Mouse (Mus musculus) kidney, embryonic 16.5 days (tissue): ENCODE results near the gene Hrh3. TPM values are rescaled to one million over a fixed set of nuclear protein-coding genes. Genes with fewer than 3 reads are reported as not detected.

Experiments
- ATAC-seq: fragments of 200-750 bp; cut with Nextera tagmentation; 2 replicates; pipeline ENCODE4 v1.8.0; 2017; ENCODE audit warnings: moderate TSS enrichment; ENCODE audit not compliant: low FRiP score, low TSS enrichment
- H3K27ac ChIP-seq: fragments of 300-500 bp; sonication (generic); 2 replicates; pipeline ENCODE4 v1.5.1; 2014; ENCODE audit warnings: low read length
- H3K27me3 ChIP-seq: fragments of 300-500 bp; sonication (generic); 2 replicates; pipeline ENCODE4 v1.6.1; 2014; ENCODE audit warnings: low read length, control low read depth, mixed read lengths; ENCODE audit not compliant: insufficient read depth
- H3K36me3 ChIP-seq: fragments of 300-500 bp; sonication (generic); 2 replicates; pipeline ENCODE4 v1.6.1; 2014; ENCODE audit warnings: low read length, control low read depth, mixed read lengths; ENCODE audit not compliant: insufficient read depth
- H3K4me1 ChIP-seq: fragments of 300-500 bp; sonication (generic); 2 replicates; pipeline ENCODE4 v1.6.1; 2014; ENCODE audit warnings: low read length, control low read depth, mixed read lengths; ENCODE audit not compliant: insufficient read depth
- H3K4me2 ChIP-seq: fragments of 300-500 bp; sonication (generic); replicated peaks from 2 replicates; pipeline ENCODE4 v1.6.1; 2014; ENCODE audit warnings: low read depth, low read length
- H3K4me3 ChIP-seq: fragments of 300-500 bp; sonication (generic); 2 replicates; pipeline ENCODE4 v1.5.1; 2014; ENCODE audit warnings: mild to moderate bottlenecking, low read length
- H3K9ac ChIP-seq: fragments of 300-500 bp; sonication (generic); replicated peaks from 2 replicates; pipeline ENCODE4 v1.6.1; 2014; ENCODE audit warnings: low read length
- H3K9me3 ChIP-seq: fragments of 300-500 bp; sonication (generic); 2 replicates; pipeline ENCODE4 v1.6.1; 2016; ENCODE audit warnings: low read length, control low read depth
- WGBS: fragments of 180-500 bp; shearing (Covaris S2); extraction: QIAGEN DNeasy Blood & Tissue Kit; methylation state at CpG from one replicate; pipeline ENCODE4 v1.1.7; 2014; 5-methylcytosine and 5-hydroxymethylcytosine counted together
- polyA plus RNA-seq: library from polyadenylated mRNA; unstranded; fragments of >200 nt; fragmentation: Nextera tagmentation; extraction: Ambion mirVana; gene quantifications from 2 replicates; pipeline ENCODE4 v1.2.1, GENCODE M21; 2015

The Hrh3 gene
- polyA plus RNA-seq, 1 experiment from 2014 or later = not detected

DNA sequence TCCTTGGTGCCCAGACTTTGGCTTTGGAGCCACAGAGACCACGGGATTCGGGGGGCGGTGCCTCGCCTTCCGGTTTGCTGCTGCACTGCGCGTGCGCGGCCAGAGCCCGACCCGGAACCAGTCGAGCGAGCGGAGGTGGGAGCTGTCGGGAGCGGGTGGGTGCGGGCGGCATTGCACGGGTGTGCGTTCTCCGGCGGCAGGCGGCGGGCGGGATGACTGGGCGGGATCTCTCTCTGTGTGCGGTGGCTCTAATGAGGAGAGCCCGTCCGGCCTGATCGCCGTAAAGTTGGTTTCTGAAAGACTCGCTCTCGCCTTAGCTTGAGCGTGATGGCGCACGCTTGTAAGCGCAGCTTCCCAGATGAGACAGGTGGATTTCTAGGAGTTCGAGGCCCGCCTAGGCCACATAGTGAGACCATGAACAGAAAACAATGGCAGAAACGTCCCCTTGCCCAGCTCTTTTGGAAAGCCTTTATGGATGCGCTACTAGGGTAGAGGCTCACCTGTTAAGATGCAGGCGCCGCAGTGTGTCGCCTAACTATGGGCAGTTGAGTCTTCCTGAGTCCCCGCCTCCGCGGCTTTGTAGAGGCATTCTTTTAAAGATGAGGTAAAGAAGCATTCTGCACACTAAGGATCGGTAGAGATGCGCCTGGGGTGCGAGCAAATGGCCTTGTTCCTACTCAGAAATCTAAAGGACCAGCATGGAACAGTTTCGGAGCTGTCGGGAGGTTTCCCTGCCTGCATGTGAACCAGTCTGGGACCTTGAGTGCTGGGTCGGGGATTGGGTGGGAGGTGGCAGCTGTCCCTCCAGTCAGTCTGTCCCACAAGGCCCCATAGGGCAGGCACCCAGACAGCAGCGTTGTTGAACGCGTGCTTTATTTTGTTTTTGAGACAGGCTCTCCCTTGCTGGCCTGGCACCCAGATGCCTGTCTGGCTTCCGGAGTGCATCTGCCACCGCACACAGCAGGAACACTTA is 33.5 kb downstream of the Hrh3 start, which contains the start of gene Mtg2:
Mtg2 (plus strand) TSS at position 108 of the 973 bp plus-strand sequence.
- peak within 1 kb of the TSS; percentile 86 for H3K4me3 ChIP-seq
- WGBS = 4% methylated on average over 55 of the region's 58 CpGs
- ATAC-seq = peak; percentile 98
- H3K4me1 ChIP-seq = peaks cover 9% of the 10 kb centered on the region
- H3K36me3 ChIP-seq = peaks cover 8% of the 10 kb centered on the region; the same call in 1 of the 2 replicates
- H3K27ac ChIP-seq = peak within 1 kb of the TSS; percentile 84
- peak within 1 kb of the TSS; percentile 96 for H3K4me2 ChIP-seq
- H3K27me3 ChIP-seq = no peaks in the 10 kb centered on the region
- H3K9me3 ChIP-seq = no peaks in the 10 kb centered on the region
- H3K9ac ChIP-seq = peak within 1 kb of the TSS; percentile 85

DNA sequence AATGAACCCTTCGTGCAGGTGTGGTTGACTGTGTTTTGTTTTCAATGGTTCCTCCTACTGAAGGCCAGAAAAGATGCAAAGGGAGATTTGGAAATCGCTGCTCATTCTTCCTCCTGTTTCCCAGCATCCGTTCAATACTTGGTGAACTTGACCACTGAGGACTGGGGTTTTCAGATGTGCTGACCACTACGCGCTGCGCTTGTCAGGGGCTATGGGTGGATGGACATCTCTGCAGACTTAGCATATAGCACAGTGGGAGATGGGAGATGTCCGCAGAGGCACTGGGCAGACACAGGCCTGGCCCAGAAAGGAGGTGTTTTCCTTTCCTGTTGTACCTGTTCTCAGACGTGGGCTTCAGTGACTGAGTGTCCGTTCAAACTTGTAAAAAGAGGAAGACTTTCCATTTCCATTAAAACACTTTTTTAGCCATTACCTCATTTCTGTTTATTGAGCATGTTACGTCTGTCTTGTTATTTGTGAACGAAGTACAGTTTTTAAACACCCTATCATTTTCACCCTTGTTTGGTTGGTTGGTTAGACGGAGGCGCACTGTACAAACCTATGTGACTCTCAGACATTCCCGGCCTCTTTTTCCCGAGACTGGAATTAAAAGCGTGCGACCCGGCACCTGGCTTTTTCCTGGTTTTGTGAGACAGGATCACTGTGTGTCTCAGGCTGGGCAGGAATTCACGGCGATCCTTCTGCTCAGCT is 34.4 kb downstream of the Hrh3 start:
- Histone ChIP-seq H3K4me1 (peaks cover 9% of the 10 kb centered on the region), H3K9me3 (no peaks in the 10 kb centered on the region), H3K4me2 (peak overlapping the region; percentile 96), H3K9ac (peak overlapping the region; percentile 85), H3K36me3 (peaks cover 8% of the 10 kb centered on the region; the same call in 1 of the 2 replicates), H3K27me3 (no peaks in the 10 kb centered on the region), H3K4me3 (peak overlapping the region; percentile 86), H3K27ac (peak overlapping the region; percentile 84)
- 33% methylated on average over 20 of the region's 20 CpGs for WGBS
- ATAC-seq = peak; percentile 69; the same call in 1 of the 2 replicates

DNA sequence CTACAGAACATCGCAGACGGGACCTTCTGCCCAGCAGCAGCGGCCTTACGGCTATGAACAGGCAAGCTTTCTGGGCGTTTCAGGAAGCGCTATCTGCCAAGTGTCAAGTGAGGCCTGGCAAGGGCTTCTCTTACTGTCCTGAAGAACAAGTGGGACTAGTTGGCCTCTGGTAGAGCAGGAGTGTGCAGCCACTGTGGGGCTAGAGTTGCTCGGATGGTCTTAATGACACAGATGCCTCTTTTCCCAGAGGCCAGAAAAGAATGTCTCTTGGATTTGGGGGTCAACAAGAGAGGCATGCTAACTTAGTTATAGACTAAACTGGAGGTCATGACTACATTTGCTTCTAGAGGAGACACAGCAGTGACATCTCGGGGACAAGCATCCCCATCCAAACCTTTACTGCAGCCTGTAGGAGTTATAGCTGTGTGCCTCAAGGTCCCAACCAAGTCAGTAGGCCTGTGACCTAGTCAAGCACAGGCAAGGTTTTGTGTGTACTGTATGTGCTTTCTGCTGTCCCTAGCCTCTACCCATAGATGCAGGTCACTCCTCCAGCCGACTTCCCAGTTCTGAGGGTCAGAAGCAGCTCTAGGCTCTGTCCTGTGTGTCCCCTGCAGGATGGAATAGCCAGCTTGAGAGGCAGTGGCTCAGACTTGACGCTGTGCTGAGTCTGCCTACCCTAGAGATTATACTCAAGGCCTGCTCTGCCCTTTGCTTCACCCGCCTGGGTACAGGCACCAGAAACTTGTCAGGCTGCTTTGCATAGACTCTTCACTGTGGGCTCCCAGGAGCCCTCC is 40.8 kb downstream of the Hrh3 start:
- peaks cover 55% of the 10 kb centered on the region for H3K36me3 ChIP-seq

DNA sequence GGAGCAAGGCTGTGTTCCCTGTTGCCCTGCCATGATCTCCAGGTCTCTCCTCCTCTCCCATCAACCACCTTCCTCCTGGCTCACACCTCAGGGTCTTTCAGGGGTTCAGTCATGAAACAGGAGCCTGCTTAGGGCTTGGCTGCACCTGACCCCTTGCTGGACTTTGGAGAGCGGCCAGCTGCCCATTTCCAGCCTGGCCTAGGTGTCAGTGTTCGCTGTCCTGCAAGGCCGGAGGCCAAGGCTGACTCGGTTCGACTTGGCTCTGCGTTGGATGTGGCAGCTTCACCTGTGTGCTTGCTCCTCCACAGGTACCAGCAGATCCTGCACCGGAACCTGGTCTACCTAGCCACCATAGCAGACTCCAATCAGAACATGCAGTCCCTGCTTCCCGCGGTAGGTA is 51.3 kb downstream of the Hrh3 start:
- H3K4me1 ChIP-seq = no peaks in the 10 kb centered on the region
- no peak overlapping the region for H3K4me2 ChIP-seq
- H3K36me3 ChIP-seq = peaks cover 35% of the 10 kb centered on the region
- no peaks in the 10 kb centered on the region for H3K27me3 ChIP-seq
- H3K9ac ChIP-seq = no peak overlapping the region
- H3K27ac ChIP-seq = no peak overlapping the region
- 96% methylated on average over 9 of the region's 9 CpGs for WGBS
- no peak for ATAC-seq
- no peaks in the 10 kb centered on the region for H3K9me3 ChIP-seq
- H3K4me3 ChIP-seq = no peak overlapping the region

More for the DNA sequence above, 40.8 kb downstream of the Hrh3 start:
- no peak overlapping the region for H3K4me3 ChIP-seq
- no peaks in the 10 kb centered on the region for H3K9me3 ChIP-seq
- no peaks in the 10 kb centered on the region for H3K4me1 ChIP-seq
- WGBS = 93% methylated on average over 11 of the region's 11 CpGs
- no peak overlapping the region for H3K9ac ChIP-seq
- no peak for ATAC-seq
- H3K27ac ChIP-seq = no peak overlapping the region
- H3K27me3 ChIP-seq = no peaks in the 10 kb centered on the region
- no peak overlapping the region for H3K4me2 ChIP-seq

DNA sequence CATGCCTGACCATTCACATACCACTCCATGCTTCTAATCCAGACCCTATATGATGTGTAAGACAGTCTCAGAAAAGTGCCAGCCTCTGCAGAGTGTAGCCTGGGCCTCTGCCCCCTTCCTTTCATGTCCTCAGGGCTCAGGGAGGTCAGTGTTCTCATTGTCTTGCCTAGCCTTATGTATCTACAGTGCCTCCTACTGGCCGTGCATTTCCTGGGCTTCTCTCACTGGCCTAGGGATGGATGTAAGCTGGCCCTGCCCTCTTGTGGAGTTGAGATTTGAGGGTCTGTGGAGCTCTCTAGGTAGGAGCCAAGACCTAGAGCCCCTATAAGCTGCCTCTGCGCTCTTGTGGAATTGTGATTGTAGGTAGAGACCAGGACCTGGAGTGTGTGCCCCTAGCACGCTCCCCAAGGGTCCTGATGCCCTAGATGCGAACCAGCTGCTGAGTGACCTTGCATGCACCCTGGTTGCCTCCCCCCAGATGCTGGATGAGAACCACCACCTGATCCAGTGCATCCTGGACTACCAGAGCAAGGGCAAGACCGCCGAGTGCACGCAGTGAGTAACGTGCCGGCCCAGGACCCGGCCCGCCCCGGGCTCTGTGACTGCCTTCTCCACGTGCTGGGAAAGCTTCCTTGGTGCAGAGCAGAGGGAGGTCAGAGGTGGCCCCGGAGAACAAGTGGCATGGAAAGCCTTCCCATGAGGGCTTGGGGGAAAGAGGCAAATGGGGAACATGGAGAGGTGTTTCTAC is 52.1 kb downstream of the Hrh3 start:
- WGBS = 86% methylated on average over 14 of the region's 14 CpGs
- no peak overlapping the region for H3K4me3 ChIP-seq
- peaks cover 33% of the 10 kb centered on the region for H3K36me3 ChIP-seq

DNA sequence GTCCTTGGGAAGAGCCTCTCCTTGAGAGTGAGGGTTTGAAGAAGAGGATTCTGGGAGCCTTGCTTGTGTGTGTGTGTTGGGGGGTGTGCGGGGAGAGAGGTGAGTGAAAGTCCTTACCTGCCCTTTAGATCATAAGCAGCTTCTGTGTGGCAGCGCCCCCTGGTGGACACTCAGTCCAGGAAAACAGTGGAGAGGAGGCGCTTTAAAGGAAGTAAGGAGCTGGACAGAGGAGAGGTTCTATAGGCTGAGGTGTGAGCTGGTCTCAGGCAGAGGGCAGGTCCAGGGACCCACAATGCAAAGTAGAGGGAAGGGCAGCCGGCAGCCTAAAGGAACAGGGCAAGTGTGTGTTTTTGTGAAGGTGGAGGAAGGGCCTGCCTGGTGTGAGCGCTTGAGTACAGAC is 53.3 kb downstream of the Hrh3 start:
- ATAC-seq = peak; percentile 72; the same call in 1 of the 2 replicates
- no peak overlapping the region for H3K4me3 ChIP-seq
- H3K27me3 ChIP-seq = no peaks in the 10 kb centered on the region
- H3K4me2 ChIP-seq = no peak overlapping the region
- no peak overlapping the region for H3K9ac ChIP-seq
- no peaks in the 10 kb centered on the region; the same call in 1 of the 2 replicates for H3K9me3 ChIP-seq
- H3K36me3 ChIP-seq = peaks cover 26% of the 10 kb centered on the region
- H3K27ac ChIP-seq = no peak overlapping the region
- WGBS = 26% methylated on average over 5 of the region's 5 CpGs
- H3K4me1 ChIP-seq = no peaks in the 10 kb centered on the region

More for the DNA sequence above, 52.1 kb downstream of the Hrh3 start:
- Histone ChIP-seq H3K27me3 (no peaks in the 10 kb centered on the region), H3K9ac (no peak overlapping the region), H3K4me1 (no peaks in the 10 kb centered on the region), H3K4me2 (no peak overlapping the region), H3K9me3 (no peaks in the 10 kb centered on the region; the same call in 1 of the 2 replicates), H3K27ac (no peak overlapping the region)
- no peak for ATAC-seq

Other genes starting within 250 kb of the Hrh3 start
- gene Taf4, start 127.8 kb downstream of the Hrh3 start, polyA plus RNA-seq = 3.4 and 4.1 TPM in 2 replicates
- gene Lsm14b, start 79.5 kb downstream of the Hrh3 start, polyA plus RNA-seq = 4.8 and 7.0 TPM in 2 replicates
- 619 and 638 TPM in 2 replicates for gene Psma7, start 62.1 kb downstream of the Hrh3 start, polyA plus RNA-seq
- gene Ss18l1, start 62.0 kb downstream of the Hrh3 start, polyA plus RNA-seq = 7.0 and 7.4 TPM in 2 replicates
- gene Mtg2, start 33.9 kb downstream of the Hrh3 start, polyA plus RNA-seq = 27.3 and 29.6 TPM in 2 replicates
- 35.2 and 36.3 TPM in 2 replicates for gene Osbpl2, start 14.8 kb upstream of the Hrh3 start, polyA plus RNA-seq
- 200 and 208 TPM in 2 replicates for gene Adrm1, start 67.0 kb upstream of the Hrh3 start, polyA plus RNA-seq
- 53.1 and 57.4 TPM in 2 replicates for gene Lama5, start 121.4 kb upstream of the Hrh3 start, polyA plus RNA-seq
- 435 and 485 TPM in 2 replicates for gene Rps21, start 152.9 kb upstream of the Hrh3 start, polyA plus RNA-seq
- 6.7 and 11.2 TPM in 2 replicates for gene Cables2, start 169.0 kb upstream of the Hrh3 start, polyA plus RNA-seq
- gene Rbbp8nl, start 185.4 kb upstream of the Hrh3 start, polyA plus RNA-seq = 1.5 and 1.6 TPM in 2 replicates
- gene Gata5, start 230.2 kb upstream of the Hrh3 start, polyA plus RNA-seq = 3.9 and 4.6 TPM in 2 replicates